Mouse (Mus musculus): ENCODE results near the gene Tcf25. TPM values are rescaled to one million over a fixed set of nuclear protein-coding genes. Genes with fewer than 3 reads are reported as not detected.

The Tcf25 gene
- 59.3 and 59.6 TPM in 2 replicates for polyA plus RNA-seq (2012; rRNA removed)

GRCm38 (mm10) chr8:123373403-123374238 lies at the start of gene Tcf25:
TSS of gene Tcf25 (plus strand) at chr8:123373753.

DNA sequence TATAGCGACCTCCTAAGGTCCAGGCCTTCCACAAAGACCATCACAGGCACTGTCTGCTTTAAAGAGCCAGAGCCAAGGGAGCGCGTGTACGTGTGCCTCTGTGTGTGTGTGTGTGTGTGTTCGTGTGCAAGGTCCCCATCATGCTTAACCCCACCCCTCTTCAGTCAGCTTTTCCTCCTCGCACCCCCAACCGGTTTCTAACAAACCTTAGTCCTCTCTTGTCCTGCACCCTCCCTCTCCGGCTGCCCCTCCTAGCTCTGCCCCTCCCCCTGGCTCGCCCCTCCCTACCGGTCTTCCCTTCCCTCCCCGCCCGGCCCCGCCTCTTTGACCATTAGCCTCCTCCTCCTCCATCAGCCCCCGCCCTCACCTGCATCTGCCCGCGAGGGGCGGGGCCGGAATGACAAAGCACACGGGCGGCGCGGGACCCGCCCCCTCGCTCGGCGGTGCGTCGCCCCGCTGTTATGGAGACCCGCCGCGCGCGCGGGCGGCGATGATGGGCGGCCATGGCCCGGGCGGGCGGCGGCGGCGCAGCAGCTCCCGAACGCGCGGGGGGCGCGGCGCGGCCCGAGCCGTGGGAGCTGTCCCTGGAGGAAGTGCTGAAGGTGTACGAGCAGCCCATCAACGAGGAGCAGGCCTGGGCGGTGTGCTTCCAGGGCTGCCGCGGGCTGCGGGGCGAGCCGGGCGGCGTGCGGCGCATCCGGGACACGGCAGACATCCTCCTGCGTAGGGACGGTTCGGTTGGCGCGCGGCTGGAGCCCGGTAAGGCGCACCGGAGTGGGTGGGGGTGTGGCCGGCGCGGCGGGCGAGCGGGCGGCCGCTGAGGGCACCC lies 41.1 kb upstream of the Tcf25 start, which contains the start of gene Spire2:
Gene Spire2 (plus strand): TSS at position 452 of the 829 bp plus-strand sequence.

GRCm38 (mm10) chr8:123406786-123407185 lies 33.2 kb downstream of the Tcf25 start, which contains the start of gene Mc1r:
TSS of gene Mc1r (plus strand) at chr8:123407107.

DNA sequence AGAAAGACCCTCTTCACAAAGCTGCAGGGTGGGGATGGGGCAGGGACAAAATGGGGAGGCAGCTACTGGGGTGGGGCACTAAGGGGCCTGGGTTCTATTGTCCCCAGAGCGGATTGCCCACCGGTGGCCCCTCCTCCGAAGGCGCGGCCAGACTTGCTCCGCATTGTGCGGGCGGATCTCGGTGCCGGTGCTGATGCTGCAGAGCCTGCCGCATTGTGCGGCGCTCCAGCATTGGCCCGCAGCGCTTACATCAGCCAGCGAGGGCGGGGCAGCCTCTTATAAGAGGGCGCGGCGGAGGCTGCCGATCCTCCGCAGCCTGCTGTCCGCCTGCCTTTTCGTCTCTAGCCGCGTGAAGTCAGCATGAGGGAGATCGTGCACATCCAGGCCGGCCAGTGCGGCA lies 37.7 kb downstream of the Tcf25 start, which contains the start of gene Tubb3:
Gene Tubb3 (plus strand): TSS at position 179 of the 400 bp plus-strand sequence.

DNA sequence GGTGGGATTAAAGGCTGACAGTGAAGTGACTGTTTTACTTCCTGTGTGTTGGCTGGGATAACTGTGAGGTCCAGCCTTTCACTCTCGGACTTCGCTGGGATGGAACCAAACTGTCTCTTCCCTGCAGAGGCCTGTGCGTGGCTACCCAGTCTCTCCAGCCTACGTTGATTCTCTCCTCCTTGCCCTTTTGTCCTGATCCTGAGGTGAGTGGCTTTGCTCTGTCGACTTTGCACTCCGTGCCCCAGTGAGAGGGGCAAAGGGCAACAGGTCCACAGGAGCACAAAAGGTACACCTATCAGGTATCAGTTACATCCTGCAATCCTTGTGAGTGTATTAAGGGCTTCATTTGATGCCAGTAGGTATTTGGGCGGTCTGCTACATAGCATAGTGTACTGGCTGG lies 49.9 kb downstream of the Tcf25 start, which contains the start of gene Def8:
Gene Def8 (plus strand): TSS at position 87 of the 400 bp plus-strand sequence.

Other genes with a start within 250 kb of the Tcf25 start
- gene Sult5a1, start 215.4 kb upstream of the Tcf25 start, polyA plus RNA-seq (2012; rRNA removed) = 2.2 and 2.3 TPM in 2 replicates
- gene Dpep1, start 187.5 kb upstream of the Tcf25 start, polyA plus RNA-seq (2012; rRNA removed) = 0.94 and 1.0 TPM in 2 replicates
- 33.2 and 35.7 TPM in 2 replicates for gene Chmp1a, start 161.0 kb upstream of the Tcf25 start, polyA plus RNA-seq (2012; rRNA removed)
- gene Spata33, start 160.9 kb upstream of the Tcf25 start, polyA plus RNA-seq (2012; rRNA removed) = 0.17 and 0.26 TPM in 2 replicates
- gene Cdk10, start 148.9 kb upstream of the Tcf25 start, polyA plus RNA-seq (2012; rRNA removed) = 19.0 and 23.9 TPM in 2 replicates
- 2.6 and 3.0 TPM in 2 replicates for gene Spata2l, start 137.5 kb upstream of the Tcf25 start, polyA plus RNA-seq (2012; rRNA removed)
- gene Zfp276, start 119.6 kb upstream of the Tcf25 start, polyA plus RNA-seq (2012; rRNA removed) = 11.1 and 11.2 TPM in 2 replicates
- gene Vps9d1, start 119.4 kb upstream of the Tcf25 start, polyA plus RNA-seq (2012; rRNA removed) = 9.4 and 12.3 TPM in 2 replicates
- 11.6 and 12.2 TPM in 2 replicates for gene Fanca, start 55.2 kb upstream of the Tcf25 start, polyA plus RNA-seq (2012; rRNA removed)
- 1.7 and 1.8 TPM in 2 replicates for gene Spire2, start 41.0 kb upstream of the Tcf25 start, polyA plus RNA-seq (2012; rRNA removed)
- gene Mc1r, start 33.4 kb downstream of the Tcf25 start, polyA plus RNA-seq (2012; rRNA removed) = 0.01 TPM in 1 of 2 replicates, not detected in the other
- 0.24 and 0.32 TPM in 2 replicates for gene Tubb3, start 37.7 kb downstream of the Tcf25 start, polyA plus RNA-seq (2012; rRNA removed)
- 9.1 and 9.3 TPM in 2 replicates for gene Def8, start 49.8 kb downstream of the Tcf25 start, polyA plus RNA-seq (2012; rRNA removed)
- gene Afg3l1, start 104.2 kb downstream of the Tcf25 start, polyA plus RNA-seq (2012; rRNA removed) = 13.3 and 14.2 TPM in 2 replicates
- 0.02 and 0.06 TPM in 2 replicates for gene Dbndd1, start 141.7 kb downstream of the Tcf25 start, polyA plus RNA-seq (2012; rRNA removed)
- 3.3 and 3.6 TPM in 2 replicates for gene Gas8, start 145.1 kb downstream of the Tcf25 start, polyA plus RNA-seq (2012; rRNA removed)